Mouse (Mus musculus) liver, embryonic 13.5 days (tissue): ENCODE data around the gene Grm5. TPM values are rescaled to one million over a fixed set of nuclear protein-coding genes. Genes with fewer than 3 reads are reported as not detected.

Experiments used
- ATAC-seq: fragments of 200-750 bp; cut with Nextera tagmentation; 2 replicates; pipeline ENCODE4 v1.8.0; 2017; ENCODE audit warnings: low read depth, mild to moderate bottlenecking, moderate number of reproducible peaks, moderate library complexity
- DNase-seq: peaks from one replicate; pipeline ENCODE4 v3.0.0; 2022
- H3K27ac ChIP-seq: fragments of 300-500 bp; sonication (generic); 2 replicates; pipeline ENCODE4 v1.5.1; 2015; ENCODE audit warnings: moderate library complexity, mild to moderate bottlenecking, inconsistent platforms
- H3K27me3 ChIP-seq: fragments of 300-500 bp; sonication (generic); 2 replicates; pipeline ENCODE4 v1.6.1; 2015; ENCODE audit warnings: mild to moderate bottlenecking, inconsistent platforms
- H3K36me3 ChIP-seq: fragments of 300-500 bp; sonication (generic); 2 replicates; pipeline ENCODE4 v1.6.1; 2015; ENCODE audit warnings: mild to moderate bottlenecking, inconsistent platforms
- H3K4me1 ChIP-seq: fragments of 300-500 bp; sonication (generic); replicated peaks from 2 replicates; pipeline ENCODE4 v1.6.1; 2015; ENCODE audit warnings: inconsistent platforms
- H3K4me2 ChIP-seq: fragments of 300-500 bp; sonication (generic); 2 replicates; pipeline ENCODE4 v1.6.1; 2015; ENCODE audit warnings: inconsistent platforms, mild to moderate bottlenecking, moderate library complexity
- H3K4me3 ChIP-seq: fragments of 300-500 bp; sonication (generic); replicated peaks from 2 replicates; pipeline ENCODE4 v1.5.1; 2015; ENCODE audit warnings: mild to moderate bottlenecking, inconsistent platforms
- H3K9ac ChIP-seq: fragments of 300-500 bp; sonication (generic); 2 replicates; pipeline ENCODE4 v1.6.1; 2015; ENCODE audit warnings: mild to moderate bottlenecking, inconsistent platforms
- H3K9me3 ChIP-seq: fragments of 300-500 bp; sonication (generic); replicated peaks from 2 replicates; pipeline ENCODE4 v1.6.1; 2016; ENCODE audit warnings: inconsistent platforms
- WGBS: fragments of 180-500 bp; shearing (Covaris S2); methylation state at CpG from one replicate; pipeline ENCODE4 v1.1.7; 2015; ENCODE audit not compliant: insufficient replicate concordance; 5-methylcytosine and 5-hydroxymethylcytosine counted together
- polyA plus RNA-seq: library from polyadenylated mRNA; unstranded; fragments of >200 nt; fragmentation: Nextera tagmentation; extraction: Ambion mirVana; gene quantifications from 2 replicates; pipeline ENCODE4 v1.2.1, GENCODE M21; 2015

Gene Grm5
- polyA plus RNA-seq, 1 experiment from 2014 or later: 0.07 TPM

- ATAC-seq: no peak
- no peak for DNase-seq
- Histone ChIP-seq H3K9me3 (no peaks in the 10 kb centered on the region), H3K4me3 (no peak overlapping the region), H3K36me3 (no peaks in the 10 kb centered on the region), H3K4me2 (no peak overlapping the region), H3K27me3 (no peaks in the 10 kb centered on the region), H3K27ac (no peak overlapping the region), H3K4me1 (no peaks in the 10 kb centered on the region), H3K9ac (no peak overlapping the region)
- WGBS: 65% methylated on average over 1 of the region's 1 CpGs
Observed at GRCm38 (mm10) chr7:87716393-87716792, 132.4 kb downstream of the Grm5 start.

DNA sequence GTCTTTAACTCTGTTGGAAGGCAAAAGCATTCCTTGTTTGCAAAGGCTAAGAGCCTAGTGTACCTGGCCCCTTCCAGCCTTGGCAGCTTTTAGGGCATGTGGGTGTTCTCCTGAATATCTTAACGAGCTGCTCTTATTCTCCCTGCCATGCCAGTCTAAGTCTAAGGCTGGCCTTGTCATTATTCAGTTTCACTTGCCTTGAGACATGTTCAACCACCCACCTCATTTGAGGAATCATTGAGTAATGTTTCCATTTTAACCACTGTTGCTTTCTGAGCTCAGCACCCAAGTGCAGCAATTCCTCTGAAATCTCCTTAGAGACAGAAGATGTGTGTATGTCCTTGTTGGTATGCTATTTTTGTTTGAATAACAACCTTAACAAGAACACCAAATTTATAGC, 134.7 kb downstream of the Grm5 start:
- 42% methylated on average over 1 of the region's 1 CpGs for WGBS
- H3K27me3 ChIP-seq: no peaks in the 10 kb centered on the region
- DNase-seq: no peak
- no peak overlapping the region for H3K27ac ChIP-seq
- H3K36me3 ChIP-seq: no peaks in the 10 kb centered on the region
- H3K4me1 ChIP-seq: no peaks in the 10 kb centered on the region
- no peak overlapping the region for H3K9ac ChIP-seq
- H3K4me3 ChIP-seq: no peak overlapping the region
- no peak overlapping the region for H3K4me2 ChIP-seq
- H3K9me3 ChIP-seq: no peaks in the 10 kb centered on the region
- ATAC-seq: no peak

DNA sequence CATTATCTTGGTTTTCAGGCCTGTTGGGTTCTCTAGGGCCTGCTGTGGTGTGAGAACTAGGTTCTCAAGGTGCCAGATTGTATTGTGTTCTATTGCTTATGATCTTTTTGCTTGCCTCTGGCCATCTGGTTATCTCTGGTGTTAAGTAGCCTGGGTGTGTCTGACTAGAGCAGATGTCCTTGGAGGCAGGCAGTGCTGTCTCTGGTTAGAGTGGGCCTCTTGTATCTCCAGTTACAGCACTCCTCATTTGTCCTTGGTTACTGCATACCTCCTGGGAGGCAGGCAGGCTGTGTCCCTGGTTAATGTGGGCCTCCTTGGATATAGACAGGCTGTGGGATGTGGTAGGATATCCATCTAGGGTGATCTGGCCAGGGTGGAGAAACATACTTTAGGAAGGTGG, 150.5 kb downstream of the Grm5 start:
- no peaks in the 10 kb centered on the region for H3K36me3 ChIP-seq
- H3K9me3 ChIP-seq: no peaks in the 10 kb centered on the region
- H3K27ac ChIP-seq: no peak overlapping the region
- DNase-seq (peak; percentile 15), ATAC-seq (peak; percentile 78)
- H3K27me3 ChIP-seq: no peaks in the 10 kb centered on the region
- H3K4me2 ChIP-seq: no peak overlapping the region
- H3K4me3 ChIP-seq: no peak overlapping the region
- H3K9ac ChIP-seq: no peak overlapping the region
- H3K4me1 ChIP-seq: no peaks in the 10 kb centered on the region

DNA sequence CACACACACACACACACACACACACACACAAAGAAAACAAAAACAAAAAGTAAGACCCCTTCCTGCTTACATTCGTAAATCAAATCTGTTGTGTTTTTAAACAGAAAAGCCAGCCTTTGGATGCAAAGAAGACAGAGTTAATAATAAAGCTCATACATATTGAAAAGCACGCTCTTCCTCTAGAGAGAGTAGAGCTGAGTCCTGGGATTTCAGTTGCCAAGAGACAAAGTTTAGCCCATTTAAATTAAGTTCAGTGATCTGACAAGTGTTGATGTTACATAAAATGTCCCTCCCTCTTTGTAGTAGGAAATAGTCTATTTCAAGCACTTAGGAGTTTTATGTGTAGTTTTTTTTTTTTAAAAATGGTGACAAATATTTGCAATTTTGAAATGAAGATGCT, 178.0 kb downstream of the Grm5 start:
- Histone ChIP-seq H3K4me2 (no peak overlapping the region), H3K36me3 (no peaks in the 10 kb centered on the region), H3K27ac (no peak overlapping the region), H3K9me3 (no peaks in the 10 kb centered on the region), H3K4me1 (no peaks in the 10 kb centered on the region), H3K27me3 (no peaks in the 10 kb centered on the region), H3K9ac (no peak overlapping the region), H3K4me3 (no peak overlapping the region)
- WGBS: 62% methylated on average over 2 of the region's 2 CpGs
- DNase-seq (no peak), ATAC-seq (no peak)

DNA sequence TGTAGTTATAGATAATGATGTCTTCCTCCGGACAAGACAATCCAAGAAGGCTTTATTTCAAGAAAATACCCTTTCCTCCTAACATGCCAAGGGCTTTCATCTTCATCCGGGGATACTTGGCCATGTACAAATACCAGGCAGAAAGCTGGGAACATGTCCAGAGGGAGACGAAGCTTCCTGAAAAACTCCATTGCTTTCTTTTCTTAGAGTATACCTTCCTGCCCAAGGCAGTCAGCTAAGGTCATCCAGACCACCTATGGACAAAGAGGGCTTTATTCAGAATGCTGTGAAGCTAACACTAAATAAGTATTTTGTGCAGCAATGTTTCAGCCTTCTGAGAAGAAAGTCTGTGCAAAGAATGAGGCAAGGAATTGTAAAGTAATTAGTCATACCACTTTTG, 178.4 kb downstream of the Grm5 start:
- Histone ChIP-seq H3K27me3 (no peaks in the 10 kb centered on the region), H3K27ac (no peak overlapping the region), H3K36me3 (no peaks in the 10 kb centered on the region), H3K4me1 (no peaks in the 10 kb centered on the region), H3K9ac (no peak overlapping the region), H3K9me3 (no peaks in the 10 kb centered on the region), H3K4me3 (no peak overlapping the region), H3K4me2 (no peak overlapping the region)
- WGBS: 48% methylated on average over 3 of the region's 3 CpGs
- DNase-seq: no peak
- no peak for ATAC-seq

GRCm38 (mm10) chr7:87787560-87787959, 203.6 kb downstream of the Grm5 start:
- no peak overlapping the region for H3K27ac ChIP-seq
- no peak for ATAC-seq
- H3K27me3 ChIP-seq: no peaks in the 10 kb centered on the region
- H3K36me3 ChIP-seq: no peaks in the 10 kb centered on the region
- no peak overlapping the region for H3K4me2 ChIP-seq
- DNase-seq: no peak
- no peaks in the 10 kb centered on the region for H3K9me3 ChIP-seq
- no peaks in the 10 kb centered on the region for H3K4me1 ChIP-seq
- H3K4me3 ChIP-seq: no peak overlapping the region
- 67% methylated on average over 1 of the region's 1 CpGs for WGBS
- no peak overlapping the region for H3K9ac ChIP-seq

- H3K27ac ChIP-seq: no peak overlapping the region
- DNase-seq (no peak), ATAC-seq (no peak)
- H3K4me3 ChIP-seq: no peak overlapping the region
- no peaks in the 10 kb centered on the region for H3K27me3 ChIP-seq
- H3K4me2 ChIP-seq: no peak overlapping the region
- no peak overlapping the region for H3K9ac ChIP-seq
- no peaks in the 10 kb centered on the region for H3K36me3 ChIP-seq
- no peaks in the 10 kb centered on the region for H3K4me1 ChIP-seq
- no peaks in the 10 kb centered on the region for H3K9me3 ChIP-seq
Observed at GRCm38 (mm10) chr7:87788963-87789362, 205.0 kb downstream of the Grm5 start.

DNA sequence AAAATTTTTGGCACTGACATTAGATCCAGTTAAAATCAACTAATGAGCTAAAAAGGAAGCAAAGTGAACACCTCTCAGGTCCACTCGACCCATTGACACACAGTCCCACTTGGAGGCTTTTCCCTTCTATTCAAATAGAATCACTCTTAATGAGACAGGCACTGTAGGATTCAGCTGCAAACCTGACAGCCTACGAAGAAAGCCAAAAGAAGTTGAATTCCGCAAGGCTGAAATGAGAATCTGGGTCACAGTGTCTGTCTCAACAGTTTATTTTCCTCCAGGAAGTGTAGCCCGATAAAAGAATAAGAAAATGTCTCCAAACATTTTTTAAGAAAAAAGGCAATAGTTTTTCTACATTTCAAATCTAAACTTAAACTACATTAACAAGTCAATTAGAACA, 209.9 kb downstream of the Grm5 start:
- Histone ChIP-seq H3K36me3 (no peaks in the 10 kb centered on the region), H3K27ac (no peak overlapping the region), H3K4me2 (no peak overlapping the region), H3K27me3 (no peaks in the 10 kb centered on the region), H3K4me3 (no peak overlapping the region), H3K4me1 (no peaks in the 10 kb centered on the region), H3K9me3 (no peaks in the 10 kb centered on the region), H3K9ac (no peak overlapping the region)
- DNase-seq: no peak
- ATAC-seq: no peak
- 62% methylated on average over 4 of the region's 4 CpGs for WGBS

GRCm38 (mm10) chr7:87824898-87825297, 240.9 kb downstream of the Grm5 start:
- ATAC-seq: no peak

DNA sequence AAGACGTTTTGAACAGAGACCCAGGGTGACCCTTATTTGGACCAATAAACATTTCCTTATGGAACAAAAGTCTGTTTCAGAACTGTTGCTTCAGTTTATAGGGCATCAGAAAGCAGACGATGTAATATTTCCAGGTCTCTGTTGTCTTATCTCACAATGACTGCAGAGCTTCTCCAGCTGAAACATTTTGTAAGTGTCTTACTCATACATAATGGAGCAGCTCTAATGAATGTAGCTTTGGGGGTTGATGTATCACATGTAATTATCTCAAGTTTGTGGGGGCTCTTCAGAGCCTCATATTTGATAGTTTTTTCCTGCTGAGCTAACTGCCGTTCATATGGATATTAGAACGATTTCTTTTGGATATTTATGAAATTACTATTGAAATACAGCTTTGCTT, 250.7 kb downstream of the Grm5 start:
- no peaks in the 10 kb centered on the region for H3K27me3 ChIP-seq
- no peaks in the 10 kb centered on the region for H3K9me3 ChIP-seq
- H3K4me1 ChIP-seq: no peaks in the 10 kb centered on the region
- H3K4me3 ChIP-seq: no peak overlapping the region
- ATAC-seq: no peak
- no peaks in the 10 kb centered on the region for H3K36me3 ChIP-seq
- H3K4me2 ChIP-seq: no peak overlapping the region
- H3K27ac ChIP-seq: no peak overlapping the region
- no peak overlapping the region for H3K9ac ChIP-seq
- DNase-seq: no peak
- WGBS: 62% methylated on average over 4 of the region's 4 CpGs

More at GRCm38 (mm10) chr7:87824898-87825297, 240.9 kb downstream of the Grm5 start:
- Histone ChIP-seq H3K27me3 (no peaks in the 10 kb centered on the region), H3K36me3 (no peaks in the 10 kb centered on the region), H3K4me3 (no peak overlapping the region), H3K27ac (no peak overlapping the region), H3K9me3 (no peaks in the 10 kb centered on the region), H3K4me2 (no peak overlapping the region), H3K9ac (no peak overlapping the region), H3K4me1 (no peaks in the 10 kb centered on the region)
- no peak for DNase-seq
- WGBS: 38% methylated on average over 1 of the region's 1 CpGs

DNA sequence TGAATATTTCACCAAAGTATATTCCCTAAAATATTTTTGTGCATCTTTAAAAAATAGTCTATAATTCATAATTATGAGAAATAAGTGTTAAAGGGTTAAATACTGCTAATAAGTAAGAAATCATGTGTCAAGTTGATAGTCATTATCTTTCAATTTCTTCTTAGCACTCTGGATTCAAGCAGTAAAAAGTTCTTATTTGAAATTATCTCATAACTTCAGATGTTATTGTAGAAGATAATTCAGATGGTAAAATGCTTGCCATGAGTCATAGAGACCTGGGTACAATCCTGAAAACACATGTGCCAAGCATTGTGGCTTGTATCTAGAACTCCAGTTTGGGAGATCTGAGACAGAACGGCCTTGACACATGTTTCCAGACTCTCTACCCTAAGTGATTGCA, 254.6 kb downstream of the Grm5 start:
- WGBS: 50% methylated on average over 1 of the region's 1 CpGs
- no peaks in the 10 kb centered on the region for H3K9me3 ChIP-seq
- no peak for DNase-seq
- no peak overlapping the region for H3K9ac ChIP-seq
- no peak overlapping the region for H3K4me2 ChIP-seq
- no peaks in the 10 kb centered on the region for H3K27me3 ChIP-seq
- H3K4me1 ChIP-seq: no peaks in the 10 kb centered on the region
- H3K36me3 ChIP-seq: no peaks in the 10 kb centered on the region
- ATAC-seq: no peak
- no peak overlapping the region for H3K27ac ChIP-seq
- H3K4me3 ChIP-seq: no peak overlapping the region

DNA sequence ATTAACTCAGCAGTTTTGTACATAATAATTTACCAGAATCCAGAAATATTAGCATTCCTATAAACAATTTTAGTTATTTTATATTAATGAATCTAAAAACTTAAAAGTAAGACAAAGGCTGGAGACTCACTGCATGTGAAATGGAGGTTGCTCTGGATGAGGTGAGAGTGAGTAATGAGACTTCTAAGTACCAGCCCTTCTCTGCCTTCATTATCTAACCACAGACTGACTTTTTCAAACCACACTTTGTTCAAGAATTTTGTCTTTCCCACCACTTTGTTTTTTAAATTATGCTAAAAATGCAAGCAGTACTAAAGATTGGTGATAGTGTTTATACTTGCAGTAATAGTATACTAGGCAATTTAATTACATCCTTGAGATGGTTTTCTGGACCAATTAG, 259.5 kb downstream of the Grm5 start:
- DNase-seq (no peak), ATAC-seq (no peak)
- no peak overlapping the region for H3K9ac ChIP-seq
- no peaks in the 10 kb centered on the region for H3K36me3 ChIP-seq
- no peak overlapping the region for H3K4me2 ChIP-seq
- no peak overlapping the region for H3K27ac ChIP-seq
- no peaks in the 10 kb centered on the region for H3K9me3 ChIP-seq
- H3K4me3 ChIP-seq: no peak overlapping the region
- no peaks in the 10 kb centered on the region for H3K4me1 ChIP-seq
- no peaks in the 10 kb centered on the region for H3K27me3 ChIP-seq

- no peak for ATAC-seq
- H3K4me3 ChIP-seq: no peak overlapping the region
- no peak overlapping the region for H3K4me2 ChIP-seq
- H3K9ac ChIP-seq: no peak overlapping the region
- no peaks in the 10 kb centered on the region for H3K4me1 ChIP-seq
- no peaks in the 10 kb centered on the region for H3K36me3 ChIP-seq
- H3K9me3 ChIP-seq: no peaks in the 10 kb centered on the region
- no peaks in the 10 kb centered on the region for H3K27me3 ChIP-seq
- no peak overlapping the region for H3K27ac ChIP-seq
- DNase-seq: no peak
Observed at GRCm38 (mm10) chr7:87846082-87846481, 262.1 kb downstream of the Grm5 start.
